Mouse (Mus musculus) adrenal gland (tissue): ENCODE measurements at regions not wholly inside any gene's neighbourhood (a gene's known extent, or its start where the extent isn't known, plus 50 kb on each side); places are given as distances from the start of the nearest gene placed in this dataset.

Experiments used
- intact Hi-C: fragments of 180-260 bp; cut with DNase I; formaldehyde crosslinking; loops from one replicate; pipeline ENCODE4 v1.15.1; 2025

GRCm38 (mm10) chr2:170220443-170220842 lies 72.5 kb upstream of the Zfp217 start:
- intact Hi-C loops = loop anchor here (2.0 kb wide), 1 partner anchor 88 kb away; no protein-coding TSS in a partner anchor

GRCm38 (mm10) chr2:170219611-170220401 lies 71.9 kb upstream of the Zfp217 start:
- intact Hi-C loops = loop anchor here (2.0 to 5.0 kb wide), 2 partner anchors 87 to 103 kb away; no protein-coding TSS in a partner anchor

- intact Hi-C loops = loop anchor here (5.0 kb wide), 1 partner anchor 102 kb away; no protein-coding TSS in a partner anchor
These were observed 71.3 kb upstream of the Zfp217 start for GRCm38 (mm10) chr2:170219161-170219581.

GRCm38 (mm10) chr2:170218230-170219044 lies 70.5 kb upstream of the Zfp217 start:
- intact Hi-C loops = loop anchor here (5.0 kb wide), 1 partner anchor 101 kb away; no protein-coding TSS in a partner anchor

GRCm38 (mm10) chr2:170216311-170216710 lies 68.4 kb upstream of the Zfp217 start:
- intact Hi-C loops = loop anchor here (5.0 kb wide), 1 partner anchor 99 kb away; no protein-coding TSS in a partner anchor

- intact Hi-C loops = no loop called here
These were observed 61.2 kb upstream of the Zfp217 start for GRCm38 (mm10) chr2:170209121-170209520.

- intact Hi-C loops = no loop called here
These were observed 60.0 kb upstream of the Zfp217 start for GRCm38 (mm10) chr2:170207878-170208277.

GRCm38 (mm10) chr2:170207395-170207794 lies 59.5 kb upstream of the Zfp217 start:
- intact Hi-C loops = no loop called here

GRCm38 (mm10) chr2:170206870-170207269 lies 59.0 kb upstream of the Zfp217 start:
- intact Hi-C loops = no loop called here

- intact Hi-C loops = no loop called here
These were observed 58.5 kb upstream of the Zfp217 start for GRCm38 (mm10) chr2:170206442-170206754.

GRCm38 (mm10) chr2:170205591-170206441 lies 57.9 kb upstream of the Zfp217 start:
- intact Hi-C loops = no loop called here

GRCm38 (mm10) chr2:170204768-170205514 lies 57.0 kb upstream of the Zfp217 start:
- intact Hi-C loops = no loop called here

GRCm38 (mm10) chr2:170203496-170203895 lies 55.6 kb upstream of the Zfp217 start:
- intact Hi-C loops = no loop called here

GRCm38 (mm10) chr2:170201816-170202371 lies 54.0 kb upstream of the Zfp217 start:
- intact Hi-C loops = no loop called here
